Mouse (Mus musculus): ENCODE results near the gene Slco1c1. TPM values are rescaled to one million over a fixed set of nuclear protein-coding genes. Genes with fewer than 3 reads are reported as not detected.

Slco1c1 gene
- polyA plus RNA-seq, 1 experiment: not detected

DNA sequence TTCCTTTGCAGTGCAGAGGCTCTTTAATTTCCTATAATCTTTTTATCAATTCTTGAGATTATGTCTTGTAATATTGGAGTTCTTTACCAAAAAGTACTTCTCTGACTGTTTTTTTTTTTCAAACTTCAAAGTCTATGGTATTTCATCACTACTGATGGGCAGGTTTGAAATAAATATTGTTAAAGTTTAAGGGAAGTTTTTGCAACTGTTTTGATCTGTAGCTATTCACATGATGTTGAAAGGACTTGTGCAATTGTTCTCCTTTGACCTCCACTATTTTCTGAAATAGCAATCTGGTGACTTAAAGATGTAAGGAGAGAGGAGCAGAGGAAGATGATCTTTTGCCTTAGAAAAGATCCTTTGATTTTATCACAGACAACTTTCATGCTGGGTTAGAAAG lies 89.8 kb downstream of the Slco1c1 start:
- H3K27ac ChIP-seq (ENCODE audit: insufficient read depth, low read length): no peak overlapping the region
- no peak overlapping the region for H3K4me3 ChIP-seq (ENCODE audit: extremely low read depth, insufficient read depth, insufficient read length)
- no peaks in the 10 kb centered on the region for H3K4me1 ChIP-seq (ENCODE audit: control insufficient read depth, insufficient read depth, insufficient read length)
- no peak for TF ChIP-seq CTCF (IDR thresholded peaks at IDR 0.05; ENCODE audit: extremely low read depth, insufficient read depth, insufficient read length, insufficient replicate concordance)
- TF ChIP-seq POLR2A (IDR thresholded peaks at IDR 0.05; ENCODE audit: low read depth, low read length): no peak
- DNase-seq (ENCODE audit: low read depth in 1 of 2, low spot score in 2 of 2): no peak
- H3K27me3 ChIP-seq (ENCODE audit: control insufficient read depth, insufficient read depth, low read length): no peaks in the 10 kb centered on the region
- no peaks in the 10 kb centered on the region for H3K36me3 ChIP-seq (ENCODE audit: control insufficient read depth, insufficient read depth, low read length)

DNA sequence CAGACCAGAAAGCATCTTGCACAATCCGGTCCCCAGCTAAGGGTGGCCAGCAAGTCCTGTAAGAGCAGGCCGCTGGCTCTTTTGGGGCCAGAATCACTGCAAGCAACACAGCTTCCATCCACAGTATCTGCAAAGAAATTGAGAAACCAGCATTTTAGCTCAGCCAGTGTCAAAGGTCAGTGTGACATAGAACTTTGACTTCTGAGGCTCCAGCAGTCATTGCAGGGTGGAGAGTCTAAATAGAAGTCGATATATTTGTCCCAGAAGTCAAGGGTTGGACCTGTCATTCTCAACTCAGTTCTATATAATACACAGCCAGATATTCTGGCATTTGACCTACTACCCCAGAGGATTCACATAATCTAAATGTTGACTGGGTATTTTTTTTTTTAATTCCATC lies 91.2 kb downstream of the Slco1c1 start:
- 87% methylated on average over 3 of the region's 3 CpGs for WGBS
- Histone ChIP-seq H3K36me3 (ENCODE audit: control insufficient read depth, insufficient read depth, low read length) (no peaks in the 10 kb centered on the region), H3K4me3 (ENCODE audit: extremely low read depth, insufficient read depth, insufficient read length) (no peak overlapping the region), H3K27ac (ENCODE audit: insufficient read depth, low read length) (no peak overlapping the region), H3K4me1 (ENCODE audit: control insufficient read depth, insufficient read depth, insufficient read length) (no peaks in the 10 kb centered on the region), H3K27me3 (ENCODE audit: control insufficient read depth, insufficient read depth, low read length) (no peaks in the 10 kb centered on the region)
- no peak for DNase-seq (ENCODE audit: low read depth in 1 of 2, low spot score in 2 of 2)
- no peak for TF ChIP-seq CTCF (IDR thresholded peaks at IDR 0.05; ENCODE audit: extremely low read depth, insufficient read depth, insufficient read length, insufficient replicate concordance)
- no peak for TF ChIP-seq POLR2A (IDR thresholded peaks at IDR 0.05; ENCODE audit: low read depth, low read length)

Other genes starting within 250 kb of the Slco1c1 start
- gene Slco1b2, start 105.2 kb downstream of the Slco1c1 start, polyA plus RNA-seq (2012; rRNA removed): not detected in 2 replicates
- gene Gm5724, start 249.4 kb downstream of the Slco1c1 start, polyA plus RNA-seq (2012; rRNA removed): not detected in 2 replicates